Mouse (Mus musculus): ENCODE data around the gene Ski. TPM values are rescaled to one million over a fixed set of nuclear protein-coding genes. Genes with fewer than 3 reads are reported as not detected.
A peak's percentile ranks its signal among the peaks of the same experiment; 100 is the strongest.

Ski gene
- polyA plus RNA-seq, 1 experiment: 105 TPM

GRCm38 (mm10) chr4:155205919-155206318, 16.5 kb downstream of the Ski start:
- DNase-seq: peak; percentile 65
- no peak for TF ChIP-seq CTCF (IDR thresholded peaks at IDR 0.05; ENCODE audit: insufficient read depth, low read length)
- TF ChIP-seq POLR2A (IDR thresholded peaks at IDR 0.05; ENCODE audit: borderline replicate concordance, extremely low read depth, low read depth, low read length): no peak
- Histone ChIP-seq H3K4me3 (replicated peaks; ENCODE audit: extremely low read depth, low read depth, low read length) (no peak overlapping the region), H3K4me1 (ENCODE audit: control insufficient read depth, insufficient read depth, low read length) (peaks cover 66% of the 10 kb centered on the region)
- 37% methylated on average over 6 of the region's 6 CpGs for WGBS

- TF ChIP-seq CTCF (IDR thresholded peaks at IDR 0.05; ENCODE audit: insufficient read depth, low read length): no peak
- no peak for TF ChIP-seq POLR2A (IDR thresholded peaks at IDR 0.05; ENCODE audit: borderline replicate concordance, extremely low read depth, low read depth, low read length)
- DNase-seq: no peak
- Histone ChIP-seq H3K4me1 (ENCODE audit: control insufficient read depth, insufficient read depth, low read length) (peaks cover 71% of the 10 kb centered on the region), H3K4me3 (replicated peaks; ENCODE audit: extremely low read depth, low read depth, low read length) (no peak overlapping the region)
- WGBS: 52% methylated on average over 7 of the region's 7 CpGs
Measured at GRCm38 (mm10) chr4:155201764-155202163, 20.6 kb downstream of the Ski start.

GRCm38 (mm10) chr4:155200861-155201390, 21.5 kb downstream of the Ski start:
- no peak for DNase-seq
- 32% methylated on average over 3 of the region's 3 CpGs for WGBS

GRCm38 (mm10) chr4:155197726-155198125, 24.7 kb downstream of the Ski start:
- no peak for DNase-seq
- TF ChIP-seq POLR2A (IDR thresholded peaks at IDR 0.05; ENCODE audit: borderline replicate concordance, extremely low read depth, low read depth, low read length) (no peak), CTCF (IDR thresholded peaks at IDR 0.05; ENCODE audit: insufficient read depth, low read length) (no peak)
- H3K4me3 ChIP-seq (replicated peaks; ENCODE audit: extremely low read depth, low read depth, low read length): no peak overlapping the region
- H3K4me1 ChIP-seq (ENCODE audit: control insufficient read depth, insufficient read depth, low read length): peaks cover 65% of the 10 kb centered on the region
- WGBS: 11% methylated on average over 6 of the region's 6 CpGs

More at GRCm38 (mm10) chr4:155200861-155201390, 21.5 kb downstream of the Ski start:
- Histone ChIP-seq H3K4me3 (replicated peaks; ENCODE audit: extremely low read depth, low read depth, low read length) (no peak overlapping the region), H3K4me1 (ENCODE audit: control insufficient read depth, insufficient read depth, low read length) (peaks cover 71% of the 10 kb centered on the region)
- TF ChIP-seq POLR2A (IDR thresholded peaks at IDR 0.05; ENCODE audit: borderline replicate concordance, extremely low read depth, low read depth, low read length): no peak

- WGBS: 71% methylated on average over 9 of the region's 9 CpGs
- TF ChIP-seq CTCF (IDR thresholded peaks at IDR 0.05; ENCODE audit: insufficient read depth, low read length) (no peak), POLR2A (IDR thresholded peaks at IDR 0.05; ENCODE audit: borderline replicate concordance, extremely low read depth, low read depth, low read length) (no peak)
- no peak for DNase-seq
- H3K4me1 ChIP-seq (ENCODE audit: control insufficient read depth, insufficient read depth, low read length): peaks cover 60% of the 10 kb centered on the region
- no peak overlapping the region for H3K4me3 ChIP-seq (replicated peaks; ENCODE audit: extremely low read depth, low read depth, low read length)
Measured at GRCm38 (mm10) chr4:155195204-155195603, 27.2 kb downstream of the Ski start.

GRCm38 (mm10) chr4:155190275-155190674, 32.1 kb downstream of the Ski start:
- H3K4me3 ChIP-seq (replicated peaks; ENCODE audit: extremely low read depth, low read depth, low read length): no peak overlapping the region
- 50% methylated on average over 7 of the region's 7 CpGs for WGBS
- TF ChIP-seq POLR2A (IDR thresholded peaks at IDR 0.05; ENCODE audit: borderline replicate concordance, extremely low read depth, low read depth, low read length) (no peak), CTCF (IDR thresholded peaks at IDR 0.05; ENCODE audit: insufficient read depth, low read length) (no peak)
- no peak for DNase-seq
- H3K4me1 ChIP-seq (ENCODE audit: control insufficient read depth, insufficient read depth, low read length): peaks cover 72% of the 10 kb centered on the region

GRCm38 (mm10) chr4:155189711-155190139, 32.7 kb downstream of the Ski start:
- H3K4me3 ChIP-seq (replicated peaks; ENCODE audit: extremely low read depth, low read depth, low read length): no peak overlapping the region
- TF ChIP-seq CTCF (IDR thresholded peaks at IDR 0.05; ENCODE audit: insufficient read depth, low read length) (peak; percentile 67), POLR2A (IDR thresholded peaks at IDR 0.05; ENCODE audit: borderline replicate concordance, extremely low read depth, low read depth, low read length) (no peak)
- no peak for DNase-seq
- H3K4me1 ChIP-seq (ENCODE audit: control insufficient read depth, insufficient read depth, low read length): peaks cover 75% of the 10 kb centered on the region
- WGBS: 12% methylated on average over 4 of the region's 4 CpGs

- TF ChIP-seq CTCF (IDR thresholded peaks at IDR 0.05; ENCODE audit: insufficient read depth, low read length) (no peak), POLR2A (IDR thresholded peaks at IDR 0.05; ENCODE audit: borderline replicate concordance, extremely low read depth, low read depth, low read length) (no peak)
- Histone ChIP-seq H3K4me3 (replicated peaks; ENCODE audit: extremely low read depth, low read depth, low read length) (no peak overlapping the region), H3K4me1 (ENCODE audit: control insufficient read depth, insufficient read depth, low read length) (peaks cover 77% of the 10 kb centered on the region)
- no peak for DNase-seq
Measured at GRCm38 (mm10) chr4:155188803-155189202, 33.6 kb downstream of the Ski start.

GRCm38 (mm10) chr4:155188341-155188740, 34.1 kb downstream of the Ski start:
- 30% methylated on average over 8 of the region's 8 CpGs for WGBS
- H3K4me1 ChIP-seq (ENCODE audit: control insufficient read depth, insufficient read depth, low read length): peaks cover 80% of the 10 kb centered on the region
- DNase-seq: no peak
- no peak overlapping the region for H3K4me3 ChIP-seq (replicated peaks; ENCODE audit: extremely low read depth, low read depth, low read length)
- TF ChIP-seq CTCF (IDR thresholded peaks at IDR 0.05; ENCODE audit: insufficient read depth, low read length): no peak
- TF ChIP-seq POLR2A (IDR thresholded peaks at IDR 0.05; ENCODE audit: borderline replicate concordance, extremely low read depth, low read depth, low read length): no peak

- DNase-seq: no peak
- H3K4me3 ChIP-seq (replicated peaks; ENCODE audit: extremely low read depth, low read depth, low read length): no peak overlapping the region
- WGBS: 10% methylated on average over 3 of the region's 3 CpGs
- H3K4me1 ChIP-seq (ENCODE audit: control insufficient read depth, insufficient read depth, low read length): peaks cover 78% of the 10 kb centered on the region
- no peak for TF ChIP-seq CTCF (IDR thresholded peaks at IDR 0.05; ENCODE audit: insufficient read depth, low read length)
- TF ChIP-seq POLR2A (IDR thresholded peaks at IDR 0.05; ENCODE audit: borderline replicate concordance, extremely low read depth, low read depth, low read length): no peak
Measured at GRCm38 (mm10) chr4:155187192-155187674, 35.2 kb downstream of the Ski start.

Measured in lung, adult 2 months (tissue).